Mouse (Mus musculus) fat pad, adult 2 months (tissue): ENCODE measurements at regions not wholly inside any gene's neighbourhood (a gene's known extent, or its start where the extent isn't known, plus 50 kb on each side); places are given as distances from the start of the nearest gene placed in this dataset.

Source experiments
- DNase-seq: peaks from one replicate; pipeline ENCODE4 v3.0.0-alpha.2; 2011; ENCODE audit warnings: low read depth, low spot score; ENCODE audit errors: extremely low read depth

- DNase-seq: no peak
Measured at GRCm38 (mm10) chr9:61680911-61681311, 233.4 kb downstream of the Rplp1 start.

- DNase-seq: no peak
Measured at GRCm38 (mm10) chr9:61679686-61680085, 234.7 kb downstream of the Rplp1 start.

DNA sequence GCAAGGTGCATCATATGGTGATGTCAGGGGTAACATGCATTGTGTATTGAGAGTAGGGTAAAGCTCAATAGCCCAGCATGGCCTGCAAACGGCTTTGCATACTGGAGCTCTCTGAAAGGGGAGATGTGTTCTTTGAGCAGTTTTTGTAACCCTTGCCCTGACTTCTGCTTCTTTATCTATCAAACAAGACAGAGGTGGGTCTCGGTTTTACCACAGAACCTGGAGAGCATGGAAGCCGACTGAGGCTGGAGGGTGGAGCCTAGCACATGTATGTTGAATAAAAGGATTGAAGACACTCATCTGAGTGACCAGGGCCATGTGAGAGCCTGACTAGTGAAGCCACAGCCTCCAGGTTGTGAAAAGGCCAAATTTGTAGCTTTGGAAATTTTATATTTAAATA, 236.7 kb downstream of the Rplp1 start:
- no peak for DNase-seq

DNA sequence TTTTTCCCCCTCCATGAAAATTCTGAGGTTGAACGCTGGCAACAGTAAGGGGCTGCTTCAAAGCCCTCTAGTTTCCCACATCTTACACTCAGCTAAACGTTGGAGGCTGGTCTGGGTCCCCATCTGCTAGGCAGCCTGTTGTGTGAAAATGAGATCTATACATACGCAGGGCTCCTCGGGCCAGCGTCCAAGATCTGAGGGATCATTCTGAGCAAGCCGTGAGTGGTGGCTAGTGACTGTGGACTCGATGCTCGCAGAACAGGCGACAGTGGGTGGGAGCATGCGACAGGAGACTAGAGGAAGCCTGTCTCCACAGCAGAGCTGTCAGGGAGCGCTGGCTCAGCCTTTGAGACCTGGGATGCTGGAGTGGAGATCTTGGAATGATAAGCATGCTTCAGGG, 237.3 kb downstream of the Rplp1 start:
- DNase-seq: no peak

DNA sequence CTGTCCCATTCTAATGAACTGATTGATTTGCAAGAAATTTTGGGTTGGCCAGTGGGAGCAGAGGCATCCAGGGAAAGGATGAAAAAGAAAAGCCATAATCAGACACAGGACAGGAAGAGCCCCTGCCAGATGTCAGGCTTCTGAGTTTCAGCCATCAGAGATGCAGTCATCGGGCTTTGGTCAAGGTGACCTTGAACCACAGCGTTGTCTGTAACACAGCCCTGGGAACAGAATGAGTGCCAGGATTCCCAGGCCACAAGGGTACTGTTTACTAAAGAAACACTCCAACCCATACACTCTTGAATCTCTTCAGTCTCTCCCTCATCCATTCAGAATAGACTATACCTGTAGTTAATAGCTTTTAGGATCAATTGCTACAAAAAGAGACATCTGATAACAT, 239.0 kb downstream of the Rplp1 start:
- no peak for DNase-seq

DNA sequence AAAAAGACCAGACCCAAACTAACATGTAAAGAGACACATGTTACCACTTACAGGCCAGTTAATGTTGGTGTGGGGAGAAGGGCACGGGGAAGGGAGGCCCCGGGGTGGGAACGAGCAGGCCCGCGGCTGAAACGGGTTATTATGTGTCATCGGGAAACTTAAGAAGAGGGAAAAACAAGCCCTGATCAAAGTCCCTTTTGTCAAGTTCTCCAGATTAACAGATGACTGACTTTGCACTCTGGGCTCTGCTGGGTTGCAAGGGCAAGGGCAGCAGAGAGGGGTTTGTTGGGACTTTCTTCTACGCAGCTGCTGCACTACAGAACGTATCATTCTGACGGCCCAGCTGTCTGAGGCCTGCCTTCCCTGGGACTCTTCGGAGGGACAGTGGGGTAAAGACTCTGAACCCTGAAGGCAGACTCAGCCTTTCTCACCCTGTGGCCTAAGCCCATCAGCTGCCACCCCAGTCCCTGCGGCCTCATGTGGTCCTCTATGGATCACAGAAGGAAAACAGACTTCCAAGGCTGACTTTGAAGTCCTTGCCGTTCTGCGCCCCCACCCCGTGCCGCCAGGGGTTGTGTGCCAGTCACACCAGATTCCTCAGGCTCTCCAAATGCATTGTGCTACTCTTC, 240.7 kb downstream of the Rplp1 start:
- DNase-seq: no peak

GRCm38 (mm10) chr9:61670986-61671385, 243.4 kb downstream of the Rplp1 start:
- DNase-seq: no peak

- DNase-seq: no peak
Measured at GRCm38 (mm10) chr9:61669729-61670520, 244.4 kb downstream of the Rplp1 start.

- no peak for DNase-seq
Measured at GRCm38 (mm10) chr9:61668723-61669122, 245.6 kb downstream of the Rplp1 start.

DNA sequence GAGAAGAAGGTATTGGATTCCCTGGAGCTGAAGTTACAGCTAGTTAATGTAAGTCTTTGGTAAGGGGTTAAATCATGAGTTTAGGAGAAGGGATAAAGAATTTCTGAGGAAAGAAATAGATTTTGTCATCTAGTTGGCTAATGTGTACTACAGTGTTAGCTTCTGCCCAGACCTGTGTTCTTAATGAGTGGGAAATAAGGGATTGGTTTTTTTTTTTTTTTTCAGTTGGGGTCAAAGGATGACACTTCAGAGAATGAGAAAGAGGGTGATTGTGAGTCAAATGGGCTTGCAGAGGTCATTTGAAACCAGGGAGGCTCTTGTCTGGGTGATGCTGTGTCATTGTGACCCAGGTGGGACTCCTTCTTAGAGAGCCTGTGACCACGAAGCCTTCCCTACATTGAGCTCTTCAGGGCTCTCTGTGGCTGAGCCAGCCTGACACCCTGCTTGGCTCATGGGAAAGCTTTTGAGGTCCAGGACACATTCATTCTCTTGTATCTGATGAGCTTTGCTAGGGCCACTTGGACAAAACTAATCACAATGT, 246.1 kb downstream of the Rplp1 start:
- DNase-seq: no peak

- DNase-seq: no peak
Measured at GRCm38 (mm10) chr9:61667453-61668074, 246.8 kb downstream of the Rplp1 start.

GRCm38 (mm10) chr9:61666761-61667332, 247.5 kb downstream of the Rplp1 start:
- DNase-seq: no peak

- no peak for DNase-seq
Measured at GRCm38 (mm10) chr9:61666118-61666517, 248.2 kb downstream of the Rplp1 start.

- no peak for DNase-seq
Measured at GRCm38 (mm10) chr9:61665254-61665653, 249.1 kb downstream of the Rplp1 start.

DNA sequence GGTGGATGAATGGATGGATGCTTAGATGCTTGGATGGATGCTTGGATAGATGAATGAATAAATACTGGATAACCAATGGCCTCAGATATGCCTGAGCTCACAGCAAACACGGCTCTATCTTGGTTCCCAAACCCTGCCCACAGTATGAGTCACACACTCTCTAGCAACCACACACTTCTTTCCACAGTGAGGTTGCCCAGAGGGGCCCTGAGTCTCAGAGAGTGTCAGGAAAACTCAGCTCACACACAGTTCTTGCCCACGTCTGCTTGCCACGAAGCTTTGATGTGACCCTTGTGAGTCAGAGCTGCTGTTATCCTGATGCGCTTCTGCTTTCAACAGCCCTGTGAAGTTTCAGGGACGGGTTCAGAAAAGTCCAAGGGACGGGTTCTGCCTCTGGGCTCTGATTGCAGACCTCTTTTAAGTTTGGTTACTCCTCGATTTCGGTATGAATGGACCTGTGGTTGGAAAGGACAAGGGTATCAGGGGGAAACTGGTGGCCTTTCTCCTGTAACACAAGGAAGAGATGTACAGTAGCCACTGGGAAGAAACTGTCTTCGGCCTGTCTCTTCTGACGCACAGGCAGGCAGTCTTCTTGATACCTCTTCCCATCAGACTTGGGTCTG, 250.2 kb downstream of the Rplp1 start:
- DNase-seq: no peak

DNA sequence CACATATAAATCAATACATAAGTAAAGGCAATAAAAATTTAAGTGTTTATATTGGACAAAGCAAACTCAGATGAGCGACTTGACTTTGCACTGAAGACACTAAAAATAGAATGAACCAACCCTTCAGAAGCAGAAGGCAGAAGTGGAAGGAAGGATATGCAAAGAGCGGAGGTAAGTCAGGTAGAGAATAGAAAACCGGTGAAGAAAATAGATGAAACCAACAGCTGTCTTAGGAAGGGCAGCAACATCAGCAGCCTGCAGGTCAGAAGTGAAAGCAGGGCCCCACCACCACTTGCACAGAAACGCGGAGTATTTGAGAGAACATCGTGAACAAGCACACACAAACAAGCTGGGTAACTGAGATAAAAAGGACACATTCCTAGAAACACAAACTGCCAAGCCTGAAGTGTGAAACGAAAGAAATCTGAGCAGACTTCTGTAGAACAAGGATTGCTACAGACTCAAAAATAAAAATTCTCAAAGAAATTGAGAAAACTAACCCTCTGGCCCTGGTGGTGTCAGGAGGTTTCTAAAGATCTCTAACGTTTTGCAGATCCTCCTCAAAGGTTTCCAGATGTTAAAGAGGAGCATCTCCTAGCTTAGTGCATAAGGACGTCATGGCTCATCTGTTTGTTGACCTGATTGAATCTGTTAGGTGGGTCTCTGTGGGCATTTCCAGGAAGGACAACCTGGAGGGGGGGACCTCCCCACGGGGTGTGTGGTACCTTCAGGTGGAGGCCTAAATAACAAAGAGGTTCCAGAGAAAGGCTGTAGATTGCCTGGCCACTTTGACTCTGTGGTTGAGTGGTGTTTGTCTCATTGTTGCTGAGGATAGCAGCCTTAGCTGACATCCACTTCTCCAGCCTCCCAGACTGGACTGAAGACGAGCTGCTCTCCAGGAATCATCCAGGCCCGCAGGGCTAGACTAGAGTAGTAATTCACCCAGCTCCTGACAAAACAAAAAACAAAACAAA, 252.0 kb downstream of the Rplp1 start:
- DNase-seq: no peak

GRCm38 (mm10) chr9:61660191-61660590, 254.2 kb downstream of the Rplp1 start:
- DNase-seq: no peak

DNA sequence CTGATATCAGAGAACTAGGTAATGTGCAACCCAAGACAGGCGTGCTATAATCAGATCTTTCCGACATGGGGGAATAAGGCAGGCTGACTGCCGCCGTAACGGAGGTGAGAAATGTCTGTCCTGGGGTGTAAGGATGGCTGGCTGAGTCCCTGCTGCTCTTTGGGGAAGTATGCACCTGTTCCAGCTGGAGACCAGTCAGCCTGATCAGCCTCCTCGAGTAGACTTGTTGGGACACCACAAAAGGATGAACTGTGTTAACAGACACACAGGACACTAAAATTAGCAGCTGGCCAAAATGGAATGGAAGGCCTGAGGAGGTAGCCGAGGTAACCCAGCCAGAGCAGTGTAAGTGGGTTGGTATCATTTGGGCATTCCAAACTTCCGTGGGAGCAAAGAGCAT, 256.3 kb downstream of the Rplp1 start:
- DNase-seq: no peak

DNA sequence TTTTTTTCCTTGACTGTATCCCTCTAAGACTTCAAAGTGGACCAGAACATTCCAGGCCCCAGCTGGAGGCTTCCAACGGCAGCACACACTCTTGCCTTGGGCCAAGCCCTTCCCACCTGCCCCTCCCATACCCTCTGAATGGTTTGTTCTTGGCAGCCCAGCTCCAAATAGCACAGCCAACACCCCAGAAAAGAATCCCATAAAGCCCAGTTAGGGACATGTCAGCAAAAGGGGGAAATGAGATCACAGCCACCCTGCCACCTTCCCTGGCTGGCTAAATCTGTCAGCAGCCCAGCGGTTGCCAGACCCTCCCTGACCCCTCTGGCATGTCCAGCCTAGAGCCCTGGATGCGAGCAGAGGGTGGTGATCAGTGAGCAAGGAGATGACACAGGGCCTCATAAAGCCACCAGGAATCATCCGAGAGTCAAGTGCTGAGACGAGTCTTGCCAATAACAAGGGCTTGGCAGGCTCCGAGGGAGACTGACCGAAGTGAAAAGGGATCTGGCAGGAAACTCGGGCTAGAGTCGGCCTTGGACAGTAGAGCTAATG, 258.8 kb downstream of the Rplp1 start:
- no peak for DNase-seq
